In genomic region chr12:69864164-69864692, GRCm38 (mm10) we compare ENCODE assay signal across 15 mouse cellular contexts. TPM values are rescaled to one million over a fixed set of nuclear protein-coding genes. Genes with fewer than 3 reads are reported as not detected.
DNase-seq lines count a peak whose midpoint lies in the region; ATAC-seq and TF ChIP-seq lines count a peak whose summit lies in the region.
"Had no signal": no experiment of that assay in that cellular context is flagged by ENCODE, and none has a peak within 500 bp of the region (broad histone marks: within the 10 kb centered on the region; RNA-seq: fewer than 3 reads in every experiment).

No protein-coding gene starts in this region.

- H3K27me3 ChIP-seq in heart, embryonic 16.5 days (ENCODE audit: control insufficient read depth, insufficient read depth, low read length): no peaks in the 10 kb centered on the region
- H3K27me3 ChIP-seq in spleen, adult 2 months (ENCODE audit: control insufficient read depth, insufficient read depth, low read length): no peaks in the 10 kb centered on the region
- no peaks in the 10 kb centered on the region for H3K27me3 ChIP-seq in stomach, embryonic 16.5 days (ENCODE audit: control insufficient read depth, insufficient read depth, low read length)
- H3K27me3 ChIP-seq in midbrain, postnatal 0 days (ENCODE audit: insufficient read depth, low read length): no peaks in the 10 kb centered on the region
- H3K27me3 ChIP-seq: heart, embryonic 13.5 days; midbrain, embryonic 13.5 days; Patski had no signal

- 0 out of 2 replicates have a peak, but pooled peaks cover 3% of the 10 kb centered on the region for H3K36me3 ChIP-seq in heart, embryonic 16.5 days (ENCODE audit: control insufficient read depth, insufficient read depth)
- H3K36me3 ChIP-seq in spleen, adult 2 months (ENCODE audit: control insufficient read depth, insufficient read depth, low read length): peaks cover 3% of the 10 kb centered on the region; the same call in 1 of the 2 replicates
- H3K36me3 ChIP-seq in stomach, embryonic 16.5 days (ENCODE audit: control insufficient read depth, insufficient read depth, low read length): no peaks in the 10 kb centered on the region
- peaks cover 3% of the 10 kb centered on the region; the same call in 1 of the 2 replicates for H3K36me3 ChIP-seq in midbrain, postnatal 0 days (ENCODE audit: insufficient read depth, low read length)
- H3K36me3 ChIP-seq: midbrain, embryonic 13.5 days had no signal

- H3K4me1 ChIP-seq in heart, embryonic 16.5 days (ENCODE audit: control insufficient read depth, insufficient read depth, low read length): peaks cover 11% of the 10 kb centered on the region; the same call in 1 of the 2 replicates
- peaks cover 20% of the 10 kb centered on the region for H3K4me1 ChIP-seq in spleen, adult 2 months (ENCODE audit: control insufficient read depth, insufficient read depth, insufficient read length)
- H3K4me1 ChIP-seq in stomach, embryonic 16.5 days (ENCODE audit: control insufficient read depth, insufficient read depth, low read length): 0 out of 2 replicates have a peak, but pooled peaks cover 5% of the 10 kb centered on the region
- H3K4me1 ChIP-seq in midbrain, postnatal 0 days (ENCODE audit: insufficient read depth, low read length): no peaks in the 10 kb centered on the region

- 51% methylated on average over 4 of the region's 4 CpGs for WGBS in heart, embryonic 16.5 days
- 15% methylated on average over 4 of the region's 4 CpGs for WGBS in spleen, adult 2 months
- WGBS in stomach, embryonic 16.5 days: 60% methylated on average over 4 of the region's 4 CpGs
- WGBS in midbrain, postnatal 0 days: 61% methylated on average over 4 of the region's 4 CpGs

- no peak for TF ChIP-seq CTCF in spleen, adult 2 months (IDR thresholded peaks at IDR 0.05; ENCODE audit: extremely low read depth, insufficient read depth, insufficient read length, insufficient replicate concordance)
- no peak for TF ChIP-seq CTCF in midbrain, postnatal 0 days (IDR thresholded peaks at IDR 0.05)

- no peak for DNase-seq in heart, adult 9 months (ENCODE audit: low spot score in 2 of 2)
- DNase-seq in spleen, adult 2 months (ENCODE audit: low read depth in 1 of 2, low spot score in 2 of 2): no peak
- DNase-seq in spleen, adult 12 weeks (ENCODE audit: low spot score): no peak
- no peak for DNase-seq in adrenal gland, postnatal 14 days
- no peak for DNase-seq in midbrain, postnatal 0 days (ENCODE audit: low spot score)
- DNase-seq: adrenal gland, adult 8-10 months; kidney, postnatal 25 days; right cerebral cortex, postnatal 14 days had no signal

- no peak for TF ChIP-seq POLR2A in spleen, adult 2 months (IDR thresholded peaks at IDR 0.05; ENCODE audit: low read depth, low read length)

- 0 out of 2 replicates have a peak overlapping the region, but pooled peaks have one; percentile 30 for H3K27ac ChIP-seq in heart, embryonic 16.5 days (ENCODE audit: low read length)
- peak overlapping the region; percentile 23 for H3K27ac ChIP-seq in spleen, adult 2 months (ENCODE audit: insufficient read depth, low read length)
- no peak overlapping the region for H3K27ac ChIP-seq in stomach, embryonic 16.5 days (ENCODE audit: low read length)
- no peak overlapping the region for H3K27ac ChIP-seq in midbrain, postnatal 0 days (ENCODE audit: low read depth, low read length)
- H3K27ac ChIP-seq: heart, embryonic 13.5 days; midbrain, embryonic 13.5 days had no signal

- ATAC-seq in heart, embryonic 16.5 days (replicated peaks; ENCODE audit: extremely low read depth, insufficient read depth, low FRiP score): no peak
- ATAC-seq in granulocyte monocyte progenitor cell, adult 5-6 weeks (replicated peaks; ENCODE audit: poor library complexity, severe bottlenecking): peak; percentile 78
- ATAC-seq in stomach, embryonic 16.5 days (ENCODE audit: insufficient read depth, low FRiP score): no peak
- ATAC-seq in midbrain, postnatal 0 days (ENCODE audit: low FRiP score): no peak
- ATAC-seq: hindbrain, embryonic 16.5 days; midbrain, embryonic 13.5 days; Patski had no signal

- no peak overlapping the region for H3K4me2 ChIP-seq in heart, embryonic 16.5 days (ENCODE audit: low read depth, low read length)
- no peak overlapping the region for H3K4me2 ChIP-seq in stomach, embryonic 16.5 days (ENCODE audit: low read depth, low read length)
- no peak overlapping the region for H3K4me2 ChIP-seq in midbrain, postnatal 0 days (ENCODE audit: low read depth, low read length, poor library complexity, severe bottlenecking)
- H3K4me2 ChIP-seq: heart, embryonic 13.5 days; midbrain, embryonic 13.5 days had no signal

- H3K9me3 ChIP-seq in heart, embryonic 16.5 days (replicated peaks; ENCODE audit: control insufficient read depth, low read length): no peaks in the 10 kb centered on the region
- H3K9me3 ChIP-seq in stomach, embryonic 16.5 days (replicated peaks; ENCODE audit: control insufficient read depth, low read length): no peaks in the 10 kb centered on the region
- H3K9me3 ChIP-seq in midbrain, postnatal 0 days (ENCODE audit: low read length): no peaks in the 10 kb centered on the region
- H3K9me3 ChIP-seq: heart, embryonic 13.5 days; midbrain, embryonic 13.5 days had no signal

- no peak overlapping the region for H3K9ac ChIP-seq in heart, embryonic 16.5 days (ENCODE audit: low read length)
- H3K9ac ChIP-seq in stomach, embryonic 16.5 days (ENCODE audit: low read length): peak overlapping the region; percentile 31; the same call in 1 of the 2 replicates
- no peak overlapping the region for H3K9ac ChIP-seq in midbrain, postnatal 0 days (replicated peaks; ENCODE audit: low read length, poor library complexity, severe bottlenecking)
- H3K9ac ChIP-seq: heart, embryonic 13.5 days; midbrain, embryonic 13.5 days had no signal

- no peak overlapping the region for H3K4me3 ChIP-seq in heart, embryonic 16.5 days (ENCODE audit: low read length)
- H3K4me3 ChIP-seq in spleen, adult 2 months (ENCODE audit: extremely low read depth, insufficient read depth, insufficient read length): no peak overlapping the region
- no peak overlapping the region for H3K4me3 ChIP-seq in stomach, embryonic 16.5 days (replicated peaks; ENCODE audit: low read length)
- no peak overlapping the region for H3K4me3 ChIP-seq in midbrain, postnatal 0 days (ENCODE audit: low read depth, low read length)
- H3K4me3 ChIP-seq: heart, embryonic 13.5 days; midbrain, embryonic 13.5 days had no signal

RNA-seq across cellular contexts. Expression of gene Atl1, which starts 28.2 kb away (rescaled TPM):
- 4.6 and 6.1 TPM in 2 replicates for polyA plus RNA-seq in heart, embryonic 16.5 days (2015; fragmentation: Nextera tagmentation; extraction: Ambion mirVana)
- 0.72 and 0.78 TPM in 2 replicates for polyA plus RNA-seq in spleen, adult 2 months (2012; rRNA removed)
- total RNA-seq in granulocyte monocyte progenitor cell, adult 5-6 weeks (2014; fragmentation: Nextera tagmentation): 0.11 TPM in 1 of 2 replicates, not detected in the other
- total RNA-seq in granulocyte monocyte progenitor cell, adult 5-6 weeks (2017): 1.4 and 4.5 TPM in 2 replicates
- 4.5 and 7.2 TPM in 2 replicates for polyA plus RNA-seq in stomach, embryonic 16.5 days (2015; fragmentation: Nextera tagmentation; extraction: Ambion mirVana)
- total RNA-seq in adrenal gland, postnatal 14 days (2021): 5.4 and 11.5 TPM in 2 replicates
- total RNA-seq in midbrain, postnatal 0 days (2014; rRNA removed): 121 and 230 TPM in 2 replicates
- 170 and 179 TPM in 2 replicates for polyA plus RNA-seq in midbrain, postnatal 0 days (2015; fragmentation: Nextera tagmentation; extraction: Ambion mirVana)

RNA-seq across cellular contexts. Expression of gene Map4k5, which starts 28.8 kb away (rescaled TPM):
- 25.2 and 27.5 TPM in 2 replicates for polyA plus RNA-seq in heart, embryonic 16.5 days (2015; fragmentation: Nextera tagmentation; extraction: Ambion mirVana)
- 6.7 and 9.7 TPM in 2 replicates for polyA plus RNA-seq in spleen, adult 2 months (2012; rRNA removed)
- total RNA-seq in granulocyte monocyte progenitor cell, adult 5-6 weeks (2014; fragmentation: Nextera tagmentation): 14.8 and 18.8 TPM in 2 replicates
- 16.4 and 24.1 TPM in 2 replicates for total RNA-seq in granulocyte monocyte progenitor cell, adult 5-6 weeks (2017)
- 19.1 and 24.3 TPM in 2 replicates for polyA plus RNA-seq in stomach, embryonic 16.5 days (2015; fragmentation: Nextera tagmentation; extraction: Ambion mirVana)
- 31.4 and 34.4 TPM in 2 replicates for total RNA-seq in adrenal gland, postnatal 14 days (2021)
- 33.9 and 38.4 TPM in 2 replicates for total RNA-seq in midbrain, postnatal 0 days (2014; rRNA removed)
- 13.7 and 16.9 TPM in 2 replicates for polyA plus RNA-seq in midbrain, postnatal 0 days (2015; fragmentation: Nextera tagmentation; extraction: Ambion mirVana)

Comparison
In these comparisons a context has a peak if more than half of its experiments do, and no peak if none do; other contexts are left out.
1. H3K27ac ChIP-seq: peak in heart, embryonic 16.5 days (single experiment) and spleen, adult 2 months (single experiment); none in stomach, embryonic 16.5 days (single experiment) and midbrain, postnatal 0 days (single experiment).
2. RNA of gene Atl1, which starts 28.2 kb away (polyA plus RNA-seq): 170 to 179 TPM in midbrain, postnatal 0 days; 4.6 to 6.1 TPM in heart, embryonic 16.5 days, 4.5 to 7.2 TPM in stomach, embryonic 16.5 days and 0.72 to 0.78 TPM in spleen, adult 2 months; every median in the first group is over 10 times any median in the second.